Mouse (Mus musculus) cortical plate, adult 2 months (tissue): ENCODE data around the gene Zgpat. TPM values are rescaled to one million over a fixed set of nuclear protein-coding genes. Genes with fewer than 3 reads are reported as not detected.

ENCODE experiments used
- H3K27ac ChIP-seq: fragments of 200-500 bp; 2 replicates; pipeline ENCODE4 v1.5.1; 2012; ENCODE audit warnings: low read length, control low read depth, inconsistent platforms; ENCODE audit not compliant: insufficient read depth
- H3K4me1 ChIP-seq: fragments of 200-500 bp; 2 replicates; pipeline ENCODE4 v1.6.1; 2011; ENCODE audit warnings: low read length; ENCODE audit not compliant: control insufficient read depth, insufficient read depth
- H3K4me3 ChIP-seq: fragments of 200-500 bp; 2 replicates; pipeline ENCODE4 v1.5.1; 2011; ENCODE audit warnings: mild to moderate bottlenecking, low read length, control low read depth; ENCODE audit not compliant: insufficient read depth
- CTCF ChIP-seq: fragments of 200-500 bp; IDR thresholded peaks from 2 replicates; pipeline ENCODE4 v1.5.1; 2011; ENCODE audit warnings: mild to moderate bottlenecking, control low read depth, low read length; ENCODE audit not compliant: insufficient read depth; ENCODE audit errors: extremely low read depth
- POLR2A ChIP-seq: fragments of 200-500 bp; IDR thresholded peaks from 2 replicates; pipeline ENCODE4 v1.6.1; 2011; ENCODE audit warnings: mild to moderate bottlenecking, low read length, control low read depth; ENCODE audit not compliant: insufficient read depth; ENCODE audit errors: extremely low read depth
- polyA plus RNA-seq: library from polyadenylated mRNA; depleted of rRNA; stranded (reverse); fragments of >200 nt; gene quantifications from 2 replicates; pipeline ENCODE4 v1.2.3, GENCODE M21; 2012

Gene Zgpat
- polyA plus RNA-seq, 1 experiment = 89.3 TPM

GRCm38 (mm10) chr2:181397207-181397761 is 32.6 kb downstream of the Zgpat start:
- no peak overlapping the region for H3K4me3 ChIP-seq
- no peaks in the 10 kb centered on the region for H3K4me1 ChIP-seq
- H3K27ac ChIP-seq = no peak overlapping the region
- TF ChIP-seq POLR2A = no peak
- no peak for TF ChIP-seq CTCF

GRCm38 (mm10) chr2:181401497-181401896 is 36.8 kb downstream of the Zgpat start:
- no peak overlapping the region for H3K27ac ChIP-seq
- no peak overlapping the region for H3K4me3 ChIP-seq
- TF ChIP-seq POLR2A = no peak
- TF ChIP-seq CTCF = no peak
- H3K4me1 ChIP-seq = no peaks in the 10 kb centered on the region

- H3K27ac ChIP-seq = no peak overlapping the region
- no peaks in the 10 kb centered on the region for H3K4me1 ChIP-seq
- H3K4me3 ChIP-seq = no peak overlapping the region
- TF ChIP-seq POLR2A (no peak), CTCF (no peak)
These were observed 39.0 kb downstream of the Zgpat start for GRCm38 (mm10) chr2:181403722-181404121.

GRCm38 (mm10) chr2:181409643-181410042 is 44.9 kb downstream of the Zgpat start:
- Histone ChIP-seq H3K27ac (no peak overlapping the region), H3K4me3 (no peak overlapping the region), H3K4me1 (no peaks in the 10 kb centered on the region)
- TF ChIP-seq CTCF (no peak), POLR2A (no peak)

GRCm38 (mm10) chr2:181410760-181411473 is 46.2 kb downstream of the Zgpat start:
- Histone ChIP-seq H3K4me1 (no peaks in the 10 kb centered on the region), H3K27ac (no peak overlapping the region)
- no peak for TF ChIP-seq POLR2A
- peak; percentile 87 for TF ChIP-seq CTCF

GRCm38 (mm10) chr2:181413141-181413540 is 48.4 kb downstream of the Zgpat start:
- no peak overlapping the region for H3K27ac ChIP-seq
- H3K4me3 ChIP-seq = no peak overlapping the region
- H3K4me1 ChIP-seq = no peaks in the 10 kb centered on the region
- TF ChIP-seq CTCF (no peak), POLR2A (no peak)

More at GRCm38 (mm10) chr2:181410760-181411473, 46.2 kb downstream of the Zgpat start:
- no peak overlapping the region for H3K4me3 ChIP-seq

GRCm38 (mm10) chr2:181415945-181416344 is 51.2 kb downstream of the Zgpat start:
- peaks cover 7% of the 10 kb centered on the region; the same call in 1 of the 2 replicates for H3K4me1 ChIP-seq
- TF ChIP-seq POLR2A = no peak
- TF ChIP-seq CTCF = no peak
- H3K27ac ChIP-seq = no peak overlapping the region
- H3K4me3 ChIP-seq = no peak overlapping the region

GRCm38 (mm10) chr2:181419359-181419758 is 54.6 kb downstream of the Zgpat start:
- TF ChIP-seq POLR2A (no peak), CTCF (no peak)
- Histone ChIP-seq H3K27ac (no peak overlapping the region), H3K4me3 (no peak overlapping the region), H3K4me1 (peaks cover 11% of the 10 kb centered on the region)

GRCm38 (mm10) chr2:181420426-181420825 is 55.7 kb downstream of the Zgpat start:
- TF ChIP-seq CTCF = no peak
- no peak for TF ChIP-seq POLR2A
- peaks cover 13% of the 10 kb centered on the region for H3K4me1 ChIP-seq
- H3K4me3 ChIP-seq = no peak overlapping the region
- H3K27ac ChIP-seq = no peak overlapping the region

GRCm38 (mm10) chr2:181420903-181421638 is 56.3 kb downstream of the Zgpat start:
- TF ChIP-seq POLR2A (no peak), CTCF (no peak)
- H3K4me1 ChIP-seq = peaks cover 13% of the 10 kb centered on the region
- H3K27ac ChIP-seq = no peak overlapping the region
- H3K4me3 ChIP-seq = no peak overlapping the region
